Mouse (Mus musculus): ENCODE data around the gene Ptprd.
"Not testable (repeated sequence)": the region's sequence is repeated elsewhere in the genome, so short reads cannot be mapped to it uniquely, and the experiment has no call there.

Gene Ptprd

GRCm38 (mm10) chr4:76449466-76450350 is 1762.1 kb downstream of the Ptprd start:
- DNase-seq (ENCODE audit: low read depth, low spot score), result peak; percentile 58

GRCm38 (mm10) chr4:76448678-76449465 is 1762.9 kb downstream of the Ptprd start:
- DNase-seq (ENCODE audit: low read depth, low spot score), result no peak

- DNase-seq (ENCODE audit: low read depth, low spot score), result no peak
These were observed 1764.4 kb downstream of the Ptprd start for GRCm38 (mm10) chr4:76447396-76447795.

GRCm38 (mm10) chr4:76444778-76445177 is 1767.0 kb downstream of the Ptprd start:
- DNase-seq (ENCODE audit: low read depth, low spot score), result no peak

GRCm38 (mm10) chr4:76443553-76443952 is 1768.2 kb downstream of the Ptprd start:
- DNase-seq (ENCODE audit: low read depth, low spot score), result no peak

- no peak for DNase-seq (ENCODE audit: low read depth, low spot score)
These were observed 1770.9 kb downstream of the Ptprd start for GRCm38 (mm10) chr4:76440791-76441364.

- no peak for DNase-seq (ENCODE audit: low read depth, low spot score)
These were observed 1773.2 kb downstream of the Ptprd start for GRCm38 (mm10) chr4:76438496-76439079.

- DNase-seq (ENCODE audit: low read depth, low spot score), result no peak
These were observed 1773.7 kb downstream of the Ptprd start for GRCm38 (mm10) chr4:76438068-76438467.

- no peak for DNase-seq (ENCODE audit: low read depth, low spot score)
These were observed 1775.8 kb downstream of the Ptprd start for GRCm38 (mm10) chr4:76435920-76436319.

GRCm38 (mm10) chr4:76429769-76430168 is 1782.0 kb downstream of the Ptprd start:
- DNase-seq (ENCODE audit: low read depth, low spot score), result no peak

- DNase-seq (ENCODE audit: low read depth, low spot score), result not testable (repeated sequence)
These were observed 1784.7 kb downstream of the Ptprd start for GRCm38 (mm10) chr4:76427036-76427435.

- no peak for DNase-seq (ENCODE audit: low read depth, low spot score)
These were observed 1786.6 kb downstream of the Ptprd start for GRCm38 (mm10) chr4:76425230-76425575.

GRCm38 (mm10) chr4:76424324-76425229 is 1787.2 kb downstream of the Ptprd start:
- DNase-seq (ENCODE audit: low read depth, low spot score), result no peak

GRCm38 (mm10) chr4:76422113-76422512 is 1789.6 kb downstream of the Ptprd start:
- no peak for DNase-seq (ENCODE audit: low read depth, low spot score)

GRCm38 (mm10) chr4:76419641-76420040 is 1792.1 kb downstream of the Ptprd start:
- no peak for DNase-seq (ENCODE audit: low read depth, low spot score)

GRCm38 (mm10) chr4:76417676-76418075 is 1794.1 kb downstream of the Ptprd start:
- DNase-seq (ENCODE audit: low read depth, low spot score), result no peak

- DNase-seq (ENCODE audit: low read depth, low spot score), result no peak
These were observed 1796.1 kb downstream of the Ptprd start for GRCm38 (mm10) chr4:76415624-76416023.

GRCm38 (mm10) chr4:76414591-76414990 is 1797.2 kb downstream of the Ptprd start:
- DNase-seq (ENCODE audit: low read depth, low spot score), result no peak

- DNase-seq (ENCODE audit: low read depth, low spot score), result no peak
These were observed 1801.7 kb downstream of the Ptprd start for GRCm38 (mm10) chr4:76410053-76410452.

GRCm38 (mm10) chr4:76409159-76409558 is 1802.6 kb downstream of the Ptprd start:
- DNase-seq (ENCODE audit: low read depth, low spot score), result no peak
